Mouse (Mus musculus) gastrocnemius, postnatal 4 days (tissue): ENCODE measurements at regions not wholly inside any gene's neighbourhood (a gene's known extent, or its start where the extent isn't known, plus 50 kb on each side); places are given as distances from the start of the nearest gene placed in this dataset.
"Not testable (repeated sequence)": the region's sequence is repeated elsewhere in the genome, so short reads cannot be mapped to it uniquely, and the experiment has no call there.

Experiments
- DNase-seq, 2 experiments: peaks; one replicate each; pipeline ENCODE4 v3.0.0; 2021 to 2022; ENCODE audit warnings: low spot score in 2 of 2, mixed read lengths in 2 of 2

GRCm38 (mm10) chr16:49407956-49408795, 290.9 kb upstream of the Ift57 start:
- DNase-seq = no peak

- DNase-seq = no peak
Observed at GRCm38 (mm10) chr16:49409235-49409634, 289.8 kb upstream of the Ift57 start.

- no peak for DNase-seq
Observed at GRCm38 (mm10) chr16:49430296-49430695, 268.7 kb upstream of the Ift57 start.

GRCm38 (mm10) chr16:49431902-49432301, 267.1 kb upstream of the Ift57 start:
- DNase-seq = no peak

- no peak for DNase-seq
Observed at GRCm38 (mm10) chr16:49441225-49441624, 257.8 kb upstream of the Ift57 start.

GRCm38 (mm10) chr16:49447356-49447755, 251.7 kb upstream of the Ift57 start:
- not testable (repeated sequence) for DNase-seq

- no peak for DNase-seq
Observed at GRCm38 (mm10) chr16:49493881-49494280, 205.2 kb upstream of the Ift57 start.

GRCm38 (mm10) chr16:49497521-49498010, 201.5 kb upstream of the Ift57 start:
- no peak for DNase-seq

- DNase-seq = no peak
Observed at GRCm38 (mm10) chr16:49500818-49501217, 198.2 kb upstream of the Ift57 start.

- DNase-seq = no peak
Observed at GRCm38 (mm10) chr16:49503897-49504413, 195.1 kb upstream of the Ift57 start.

- DNase-seq = no peak
Observed at GRCm38 (mm10) chr16:49504669-49505068, 194.4 kb upstream of the Ift57 start.

- DNase-seq = no peak
Observed at GRCm38 (mm10) chr16:49505271-49505670, 193.8 kb upstream of the Ift57 start.

- DNase-seq = no peak
Observed at GRCm38 (mm10) chr16:49518844-49519243, 180.2 kb upstream of the Ift57 start.

- no peak for DNase-seq
Observed at GRCm38 (mm10) chr16:49520411-49520810, 178.6 kb upstream of the Ift57 start.

GRCm38 (mm10) chr16:49521685-49522084, 177.3 kb upstream of the Ift57 start:
- DNase-seq = no peak

- no peak for DNase-seq
Observed at GRCm38 (mm10) chr16:49522576-49522975, 176.5 kb upstream of the Ift57 start.

- not testable (repeated sequence) for DNase-seq
Observed at GRCm38 (mm10) chr16:49528618-49529017, 170.4 kb upstream of the Ift57 start.

- no peak for DNase-seq
Observed at GRCm38 (mm10) chr16:49529060-49529459, 170.0 kb upstream of the Ift57 start.

- DNase-seq = no peak
Observed at GRCm38 (mm10) chr16:49530051-49530450, 169.0 kb upstream of the Ift57 start.

GRCm38 (mm10) chr16:49532071-49532686, 166.9 kb upstream of the Ift57 start:
- no peak for DNase-seq

GRCm38 (mm10) chr16:49533498-49533998, 165.5 kb upstream of the Ift57 start:
- DNase-seq = no peak

- no peak for DNase-seq
Observed at GRCm38 (mm10) chr16:49550231-49550630, 148.8 kb upstream of the Ift57 start.
